Mouse (Mus musculus): Measurements from ENCODE around the gene Msi2.

Msi2 gene

GRCm38 (mm10) chr11:88369898-88370297, 348.4 kb downstream of the Msi2 start:
- no peak for DNase-seq (ENCODE audit: low spot score in 2 of 2)

GRCm38 (mm10) chr11:88367501-88367900, 350.8 kb downstream of the Msi2 start:
- DNase-seq (ENCODE audit: low spot score in 2 of 2): no peak

- no peak for DNase-seq (ENCODE audit: low spot score in 2 of 2)
These were observed 352.3 kb downstream of the Msi2 start for GRCm38 (mm10) chr11:88365914-88366540.

GRCm38 (mm10) chr11:88364231-88364630, 354.1 kb downstream of the Msi2 start:
- no peak for DNase-seq (ENCODE audit: low spot score in 2 of 2)

- no peak for DNase-seq (ENCODE audit: low spot score in 2 of 2)
These were observed 354.8 kb downstream of the Msi2 start for GRCm38 (mm10) chr11:88363481-88363880.

GRCm38 (mm10) chr11:88359736-88360135, 358.6 kb downstream of the Msi2 start:
- DNase-seq (ENCODE audit: low spot score in 2 of 2): no peak

GRCm38 (mm10) chr11:88357325-88357724, 361.0 kb downstream of the Msi2 start:
- DNase-seq (ENCODE audit: low spot score in 2 of 2): no peak

GRCm38 (mm10) chr11:88356598-88357290, 361.6 kb downstream of the Msi2 start:
- no peak for DNase-seq (ENCODE audit: low spot score in 2 of 2)

GRCm38 (mm10) chr11:88356016-88356415, 362.3 kb downstream of the Msi2 start:
- no peak for DNase-seq (ENCODE audit: low spot score in 2 of 2)

- no peak for DNase-seq (ENCODE audit: low spot score in 2 of 2)
These were observed 363.5 kb downstream of the Msi2 start for GRCm38 (mm10) chr11:88354771-88355170.

- no peak for DNase-seq (ENCODE audit: low spot score in 2 of 2)
These were observed 366.4 kb downstream of the Msi2 start for GRCm38 (mm10) chr11:88351722-88352473.

- no peak for DNase-seq (ENCODE audit: low spot score in 2 of 2)
These were observed 369.6 kb downstream of the Msi2 start for GRCm38 (mm10) chr11:88348690-88349089.

- no peak for DNase-seq (ENCODE audit: low spot score in 2 of 2)
These were observed 370.3 kb downstream of the Msi2 start for GRCm38 (mm10) chr11:88348056-88348455.

- no peak for DNase-seq (ENCODE audit: low spot score in 2 of 2)
These were observed 372.2 kb downstream of the Msi2 start for GRCm38 (mm10) chr11:88346066-88346465.

- DNase-seq (ENCODE audit: low spot score in 2 of 2): no peak
These were observed 380.4 kb downstream of the Msi2 start for GRCm38 (mm10) chr11:88337926-88338325.

- no peak for DNase-seq (ENCODE audit: low spot score in 2 of 2)
These were observed 383.4 kb downstream of the Msi2 start for GRCm38 (mm10) chr11:88334893-88335292.

- no peak for DNase-seq (ENCODE audit: low spot score in 2 of 2)
These were observed 385.9 kb downstream of the Msi2 start for GRCm38 (mm10) chr11:88332309-88332934.

GRCm38 (mm10) chr11:88331722-88332121, 386.6 kb downstream of the Msi2 start:
- no peak for DNase-seq (ENCODE audit: low spot score in 2 of 2)

GRCm38 (mm10) chr11:88330799-88331198, 387.5 kb downstream of the Msi2 start:
- no peak for DNase-seq (ENCODE audit: low spot score in 2 of 2)

GRCm38 (mm10) chr11:88328813-88329595, 389.3 kb downstream of the Msi2 start:
- no peak for DNase-seq (ENCODE audit: low spot score in 2 of 2)

GRCm38 (mm10) chr11:88327016-88327415, 391.3 kb downstream of the Msi2 start:
- DNase-seq (ENCODE audit: low spot score in 2 of 2): no peak
